Mouse (Mus musculus) B cell, adult 2 months (primary cell): ENCODE results near the gene Oaz1.
A peak's percentile ranks its signal among the peaks of the same experiment; 100 is the strongest.
"Not testable (repeated sequence)": the region's sequence is repeated elsewhere in the genome, so short reads cannot be mapped to it uniquely, and the experiment has no call there.

Experiments
- DNase-seq, 2 experiments: peaks; one replicate each; pipeline ENCODE4 v3.0.0; 2022

Oaz1 gene

GRCm38 (mm10) chr10:80823847-80824643, 2.4 kb upstream of the Oaz1 start:
- peak in 1 of 2 experiments; percentile 36 for DNase-seq

GRCm38 (mm10) chr10:80824827-80825226, 1.6 kb upstream of the Oaz1 start:
- no peak for DNase-seq

DNA sequence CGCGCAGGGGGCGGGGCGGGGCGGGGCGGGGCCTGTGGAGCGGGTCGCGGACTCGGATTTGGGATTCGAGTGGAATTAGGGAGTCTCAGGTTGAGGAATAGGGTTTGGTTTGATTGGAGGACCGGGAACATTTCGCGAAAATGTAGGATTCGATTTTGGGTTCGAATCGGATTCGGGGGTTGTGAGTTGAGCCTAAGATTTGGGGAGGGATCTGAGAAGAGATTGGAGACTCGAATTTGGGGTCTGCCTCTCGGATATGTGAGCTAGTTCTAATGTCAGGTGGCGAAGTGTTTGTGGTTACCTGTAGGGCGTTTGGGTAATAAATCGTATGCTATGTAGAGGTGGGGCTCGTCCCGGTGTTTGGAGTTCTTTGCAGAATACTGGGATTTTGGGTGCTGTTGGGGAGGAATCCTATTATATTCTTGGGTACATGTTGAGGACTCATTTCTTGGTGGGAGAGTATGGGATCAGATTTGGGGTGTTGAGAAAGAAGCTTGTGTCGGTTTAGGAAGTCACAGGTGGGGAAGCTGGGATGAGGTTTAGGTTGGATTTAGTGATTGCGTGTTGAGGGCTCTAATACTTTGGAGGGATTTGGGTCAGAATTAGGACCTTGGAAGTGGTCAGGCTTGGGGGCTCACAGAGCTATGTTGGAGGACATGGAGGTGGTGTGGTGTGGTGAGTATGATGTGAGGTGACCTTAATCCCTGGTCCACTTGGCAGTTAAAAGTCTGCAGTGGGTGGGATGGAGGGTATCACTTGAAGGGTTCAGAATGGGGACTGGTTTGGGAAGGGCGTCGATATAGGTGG, 810 bp downstream of the Oaz1 start:
- no peak for DNase-seq

GRCm38 (mm10) chr10:80827870-80828420, 1.5 kb downstream of the Oaz1 start:
- DNase-seq = no peak

DNA sequence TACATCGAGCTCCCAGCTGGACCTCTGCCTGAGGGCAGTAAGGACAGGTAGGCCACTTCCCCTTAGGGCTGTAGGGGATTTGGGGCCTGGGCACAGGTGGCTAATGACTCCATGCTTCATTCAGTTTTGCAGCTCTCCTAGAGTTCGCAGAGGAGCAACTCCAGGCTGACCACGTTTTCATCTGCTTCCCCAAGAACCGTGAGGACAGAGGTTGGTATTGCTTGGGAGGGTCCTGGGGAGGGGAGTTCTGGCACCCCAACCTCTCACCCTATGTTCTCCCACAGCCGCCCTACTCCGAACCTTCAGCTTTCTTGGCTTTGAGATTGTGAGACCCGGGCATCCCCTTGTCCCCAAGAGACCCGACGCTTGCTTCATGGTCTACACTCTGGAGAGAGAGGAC, 2.1 kb downstream of the Oaz1 start:
- not testable (repeated sequence) for DNase-seq

DNA sequence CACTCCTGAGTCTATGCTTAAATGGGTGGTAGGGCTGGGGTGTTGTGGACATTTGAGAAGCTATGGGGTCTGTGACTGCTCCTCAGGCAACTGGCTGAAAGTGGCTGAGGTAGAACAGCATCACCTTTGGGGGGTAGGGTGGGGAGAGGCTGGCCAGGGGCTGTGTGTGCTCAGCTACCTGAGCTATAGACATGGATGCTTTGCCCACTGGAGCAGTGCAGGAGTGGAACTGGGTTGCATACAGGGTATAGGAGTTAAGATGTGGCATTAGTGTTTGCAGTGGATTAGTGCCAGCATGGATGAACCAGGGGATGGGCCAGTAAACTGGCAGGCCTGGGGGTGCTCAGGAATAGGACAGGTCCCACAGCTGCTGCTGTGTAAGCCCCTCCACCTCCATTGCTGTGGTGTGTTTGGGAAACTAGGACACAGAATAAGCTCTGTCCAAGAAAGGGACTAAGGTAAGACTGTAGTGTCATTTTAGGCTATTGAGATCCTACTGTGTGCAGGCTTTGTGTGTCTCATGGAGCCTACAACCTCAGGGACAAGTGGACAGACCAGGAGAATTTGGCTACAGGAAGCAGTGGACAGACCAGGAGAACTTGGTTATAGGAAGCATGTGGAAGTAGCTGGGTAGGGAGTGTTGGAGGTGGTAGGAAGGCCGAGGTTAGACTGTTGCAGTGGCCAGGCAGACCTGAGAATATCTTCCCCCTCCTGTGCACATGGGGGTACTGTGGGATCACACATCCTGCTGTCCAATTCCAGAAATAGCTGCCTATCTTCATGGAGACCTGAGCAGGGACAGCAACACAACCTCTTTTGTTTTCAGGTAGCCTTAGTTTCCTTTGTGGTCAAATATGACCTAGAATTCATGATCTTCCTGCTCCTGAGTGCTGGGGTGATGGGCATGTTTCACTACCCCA, 3.2 kb downstream of the Oaz1 start:
- no peak for DNase-seq

DNA sequence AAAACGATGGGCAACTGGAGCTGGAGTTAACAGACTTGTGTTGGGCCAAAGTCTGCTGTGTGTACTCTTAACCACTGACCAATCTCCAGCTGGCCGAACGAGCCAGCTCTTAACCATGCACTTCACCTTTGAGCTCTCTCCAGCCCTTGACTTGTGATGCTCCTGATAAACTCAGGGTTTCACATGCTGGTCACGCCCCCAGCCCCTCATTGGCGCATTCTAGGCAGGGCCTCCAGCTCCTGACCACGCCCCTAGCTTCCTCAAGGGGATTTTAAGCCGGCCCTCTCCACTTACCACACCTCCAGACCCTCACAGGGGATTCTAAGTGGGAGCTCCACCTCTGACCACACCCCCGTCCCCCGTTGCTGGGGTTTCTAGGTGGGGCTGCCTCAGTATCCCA, 4.7 kb downstream of the Oaz1 start:
- peak; percentile 54 to 58 for DNase-seq

DNA sequence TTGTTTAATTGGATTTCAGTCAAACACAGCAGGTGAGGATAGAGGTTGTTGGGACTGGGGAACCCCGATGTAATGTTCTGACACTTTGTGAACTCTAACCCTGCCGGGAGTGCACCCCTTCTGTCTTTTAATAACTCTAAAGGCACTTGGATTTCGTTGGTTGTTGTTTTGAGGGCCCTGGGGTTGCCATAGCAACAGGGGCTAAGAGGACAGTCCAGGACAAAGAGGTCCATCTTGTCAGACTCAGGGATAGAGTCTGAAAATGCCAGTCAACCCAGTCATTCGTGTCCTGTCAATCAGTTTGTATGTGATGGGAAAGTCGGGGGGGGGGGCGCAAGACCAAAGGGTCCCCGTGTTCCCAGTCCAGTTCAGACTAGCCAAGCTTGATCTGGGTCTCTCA, 6.4 kb downstream of the Oaz1 start:
- no peak for DNase-seq

- DNase-seq = no peak
Measured at GRCm38 (mm10) chr10:80835617-80836016, 9.2 kb downstream of the Oaz1 start.

DNA sequence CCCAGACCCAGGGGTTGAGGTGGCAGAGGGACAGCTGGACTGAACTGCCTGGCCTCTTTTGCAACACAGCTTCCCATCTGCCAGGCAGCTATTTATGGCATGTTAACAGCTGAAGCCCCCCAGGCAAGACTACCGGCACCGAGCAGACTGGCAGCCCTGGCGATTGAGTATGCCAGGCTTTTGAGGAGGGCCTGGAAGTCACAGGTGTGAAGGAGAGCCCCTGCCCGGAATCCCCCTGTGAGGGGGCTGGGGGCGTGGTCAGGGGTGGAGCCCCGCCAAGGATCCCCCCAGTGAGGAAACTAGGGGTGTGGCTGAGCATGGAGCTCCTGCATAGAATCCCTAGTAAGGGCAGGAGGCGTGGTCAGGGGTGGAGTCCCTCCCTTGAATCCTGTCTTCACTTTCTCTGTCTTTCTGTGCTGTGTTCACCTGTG, 10.5 kb downstream of the Oaz1 start:
- no peak for DNase-seq

DNA sequence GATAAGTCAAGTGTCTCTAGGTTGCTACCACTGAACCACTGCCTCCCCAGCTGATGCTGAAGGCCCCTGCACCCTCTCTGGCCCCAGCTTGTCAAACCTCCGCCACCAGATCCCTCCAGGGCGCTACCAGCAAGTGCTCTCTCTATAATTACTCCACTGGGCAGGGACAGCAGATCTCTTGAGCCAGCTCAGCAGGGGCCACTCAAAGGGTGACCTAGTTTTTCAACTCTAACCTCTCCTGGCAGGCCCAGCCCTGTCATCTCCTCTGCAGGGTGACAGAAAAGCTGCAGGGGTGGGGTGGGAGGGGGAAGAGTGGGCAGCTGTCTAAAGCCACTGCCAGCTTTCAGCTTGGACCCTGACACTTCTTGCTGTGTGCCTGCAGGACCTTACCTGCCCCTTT, 11.4 kb downstream of the Oaz1 start:
- no peak for DNase-seq

DNA sequence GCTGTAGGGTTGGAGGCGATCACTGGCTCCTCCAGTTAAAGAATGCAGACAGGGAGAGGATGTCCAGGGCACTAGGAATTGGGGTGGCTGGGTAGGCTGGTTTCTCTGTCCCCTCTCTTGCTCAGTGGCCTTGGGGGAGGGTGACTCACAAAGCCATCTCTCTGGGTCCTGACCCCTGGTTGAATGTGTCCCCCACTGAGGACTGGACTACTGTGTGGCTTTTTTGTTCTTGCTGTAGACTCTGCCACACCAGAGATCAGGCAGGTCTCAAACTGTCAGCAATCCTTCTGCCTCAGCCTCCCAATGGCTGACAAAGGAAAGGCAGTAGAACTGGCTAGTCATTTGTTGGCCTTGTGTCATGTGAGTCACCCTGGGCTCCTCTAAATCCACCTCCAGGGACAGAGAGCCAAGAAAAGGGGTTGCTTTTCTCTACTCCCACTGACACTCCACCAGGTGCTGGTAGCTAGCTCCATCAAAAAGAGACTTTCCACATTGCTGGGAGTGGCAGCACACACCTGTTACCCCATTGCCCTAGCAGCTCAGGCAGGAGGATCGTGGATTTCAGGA, 12.0 kb downstream of the Oaz1 start:
- no peak for DNase-seq

DNA sequence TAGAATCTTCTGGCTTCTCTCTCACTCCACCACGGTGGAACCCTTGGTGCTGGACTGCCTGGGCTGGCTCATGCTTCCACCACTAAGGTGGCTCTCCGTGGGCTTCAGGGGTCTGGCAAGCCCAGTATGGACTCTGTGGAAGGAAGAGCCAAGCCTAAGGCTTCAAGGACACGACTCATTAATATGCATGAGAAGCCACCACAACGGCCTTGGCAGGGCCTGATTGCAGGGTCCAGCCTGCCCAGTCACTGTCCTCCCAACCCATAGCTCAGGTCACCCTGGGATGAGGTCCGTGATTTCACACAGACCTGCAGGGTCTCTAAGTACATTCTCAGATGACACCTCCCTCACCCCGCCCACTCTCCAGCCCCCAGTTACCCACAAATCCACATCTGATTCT, 13.4 kb downstream of the Oaz1 start:
- DNase-seq = no peak

DNA sequence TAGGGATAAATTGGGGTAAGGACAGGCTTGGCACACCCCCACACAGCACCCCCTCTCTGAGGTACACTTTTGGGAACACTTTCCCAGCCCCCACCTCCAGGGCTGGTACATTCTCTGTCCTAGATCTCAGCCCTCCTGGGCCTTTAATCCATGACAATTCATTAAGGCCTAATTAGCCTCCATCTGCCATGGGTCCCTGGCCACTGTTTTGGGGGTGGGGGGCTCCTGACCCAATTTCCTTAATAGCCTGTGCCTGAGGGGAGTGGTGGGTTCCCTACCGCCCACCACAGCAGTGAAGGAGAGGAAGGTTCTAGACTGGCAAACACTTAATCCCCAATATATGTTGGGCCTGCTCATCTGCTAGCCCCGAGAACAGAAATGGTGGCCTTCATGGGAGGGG, 15.2 kb downstream of the Oaz1 start:
- DNase-seq = no peak

DNA sequence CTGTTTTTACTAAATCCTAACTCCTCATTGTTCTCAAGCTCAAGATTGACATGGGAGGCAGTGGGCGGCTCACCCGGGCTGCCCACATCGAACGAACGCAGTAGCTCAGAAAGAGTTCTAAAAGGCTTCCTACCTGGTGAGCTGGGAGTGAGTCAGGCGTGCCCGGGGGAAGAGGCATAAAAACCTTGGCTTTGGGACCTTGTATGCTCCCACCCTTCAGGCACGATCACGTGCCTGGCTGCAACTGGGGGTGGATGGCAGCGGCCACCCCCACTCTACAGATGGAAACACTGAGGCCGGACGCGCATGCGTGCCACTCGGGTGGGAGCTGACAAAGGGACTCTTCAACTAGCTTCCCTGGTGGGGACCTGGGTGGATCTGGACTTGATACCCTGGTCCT, 15.9 kb downstream of the Oaz1 start:
- no peak for DNase-seq

- no peak for DNase-seq
Measured at GRCm38 (mm10) chr10:80843087-80843930, 16.9 kb downstream of the Oaz1 start.

GRCm38 (mm10) chr10:80843931-80844547, 17.6 kb downstream of the Oaz1 start, which contains the start of gene Lingo3:
Gene Lingo3 (minus strand): TSS chr10:80844039.
- DNase-seq = no peak

DNA sequence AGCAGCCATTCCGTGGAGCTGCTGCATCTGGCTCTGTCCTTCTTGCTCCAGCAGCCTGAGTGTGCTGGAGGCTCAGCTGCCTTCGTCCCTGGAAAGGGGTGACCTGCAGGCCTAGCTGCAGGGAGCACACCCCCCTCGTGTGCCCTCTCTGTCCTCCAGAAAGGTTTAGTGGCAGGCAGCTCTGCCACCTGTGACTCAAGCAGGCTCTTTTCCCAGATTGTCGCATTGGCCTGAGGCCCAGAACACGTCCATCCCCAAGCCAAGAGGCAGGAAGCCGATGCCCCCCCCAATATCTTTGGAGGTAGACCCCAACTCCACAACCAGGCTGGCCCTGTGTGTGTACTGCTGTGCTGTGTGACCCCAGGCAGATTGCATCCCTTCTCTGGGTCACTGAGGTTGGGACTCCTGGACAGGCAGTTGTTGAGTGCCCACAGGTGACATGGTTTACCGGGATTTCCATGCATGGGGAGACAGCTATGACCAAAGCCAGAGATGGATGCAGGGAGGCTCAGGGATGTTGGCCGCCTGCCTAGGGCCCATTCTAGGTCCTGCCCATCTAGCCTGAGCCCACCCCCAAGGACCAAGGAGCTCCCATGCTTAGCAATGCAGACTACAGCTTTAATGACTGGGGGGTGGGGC, 18.7 kb downstream of the Oaz1 start:
- no peak for DNase-seq

GRCm38 (mm10) chr10:80845732-80846131, 19.3 kb downstream of the Oaz1 start:
- no peak for DNase-seq

- peak; percentile 79 to 83 for DNase-seq
Measured at GRCm38 (mm10) chr10:80848571-80848970, 22.1 kb downstream of the Oaz1 start.
